Mouse (Mus musculus) midbrain, embryonic 15.5 days (tissue): ENCODE measurements around the gene Adgrg7. TPM values are rescaled to one million over a fixed set of nuclear protein-coding genes. Genes with fewer than 3 reads are reported as not detected.

Experiments
- ATAC-seq: fragments of 200-750 bp; cut with Nextera tagmentation; replicated peaks from 2 replicates; pipeline ENCODE4 v1.8.0; 2017; ENCODE audit warnings: moderate TSS enrichment
- H3K27ac ChIP-seq: fragments of 300-500 bp; sonication (generic); 2 replicates; pipeline ENCODE4 v1.5.1; 2015; ENCODE audit warnings: mild to moderate bottlenecking, inconsistent platforms
- H3K27me3 ChIP-seq: fragments of 300-500 bp; sonication (generic); replicated peaks from 2 replicates; pipeline ENCODE4 v1.6.1; 2015; ENCODE audit warnings: inconsistent platforms
- H3K36me3 ChIP-seq: fragments of 300-500 bp; sonication (generic); replicated peaks from 2 replicates; pipeline ENCODE4 v1.6.1; 2015; ENCODE audit warnings: inconsistent platforms
- H3K4me1 ChIP-seq: fragments of 300-500 bp; sonication (generic); 2 replicates; pipeline ENCODE4 v1.6.1; 2015; ENCODE audit warnings: inconsistent platforms
- H3K4me2 ChIP-seq: fragments of 300-500 bp; sonication (generic); 2 replicates; pipeline ENCODE4 v1.6.1; 2015; ENCODE audit warnings: inconsistent platforms, mild to moderate bottlenecking, moderate library complexity
- H3K4me3 ChIP-seq: fragments of 300-500 bp; sonication (generic); 2 replicates; pipeline ENCODE4 v1.5.1; 2015; ENCODE audit warnings: mild to moderate bottlenecking, inconsistent platforms
- H3K9ac ChIP-seq: fragments of 300-500 bp; sonication (generic); 2 replicates; pipeline ENCODE4 v1.6.1; 2015; ENCODE audit warnings: mild to moderate bottlenecking, inconsistent platforms
- H3K9me3 ChIP-seq: fragments of 300-500 bp; sonication (generic); 2 replicates; pipeline ENCODE4 v1.6.1; 2016; ENCODE audit warnings: inconsistent platforms
- WGBS: fragments of 180-500 bp; shearing (Covaris S2); methylation state at CpG from one replicate; pipeline ENCODE4 v1.1.7; 2015; ENCODE audit warnings: mixed read lengths; 5-methylcytosine and 5-hydroxymethylcytosine counted together
- polyA plus RNA-seq: library from polyadenylated mRNA; unstranded; fragments of >200 nt; fragmentation: Nextera tagmentation; extraction: Ambion mirVana; gene quantifications from 2 replicates; pipeline ENCODE4 v1.2.1, GENCODE M21; 2015

The Adgrg7 gene
- polyA plus RNA-seq = not detected in 2 replicates

- H3K4me3 ChIP-seq = no peak within 1 kb of the TSS
- no peaks in the 10 kb centered on the region for H3K27me3 ChIP-seq
- H3K9ac ChIP-seq = no peak within 1 kb of the TSS
Observed at GRCm38 (mm10) chr16:56795481-56796139, at the start of gene Adgrg7. Adgrg7 (minus strand) TSS chr16:56795855.

GRCm38 (mm10) chr16:56842988-56843387, 47.3 kb upstream of the Adgrg7 start:
- no peak for ATAC-seq
- Histone ChIP-seq H3K4me2 (no peak overlapping the region), H3K4me3 (no peak overlapping the region), H3K9ac (no peak overlapping the region), H3K27me3 (no peaks in the 10 kb centered on the region), H3K4me1 (no peaks in the 10 kb centered on the region), H3K9me3 (no peaks in the 10 kb centered on the region), H3K27ac (no peak overlapping the region), H3K36me3 (no peaks in the 10 kb centered on the region)
- WGBS = 89% methylated on average over 5 of the region's 5 CpGs

More at GRCm38 (mm10) chr16:56795481-56796139, at the start of gene Adgrg7:
- ATAC-seq = no peak
- H3K4me1 ChIP-seq = no peaks in the 10 kb centered on the region
- H3K4me2 ChIP-seq = no peak within 1 kb of the TSS
- H3K27ac ChIP-seq = no peak within 1 kb of the TSS
- no peaks in the 10 kb centered on the region for H3K36me3 ChIP-seq
- WGBS = 76% methylated on average over 8 of the region's 8 CpGs
- H3K9me3 ChIP-seq = no peaks in the 10 kb centered on the region

- Histone ChIP-seq H3K9ac (no peak overlapping the region), H3K27ac (no peak overlapping the region), H3K4me3 (no peak overlapping the region), H3K4me1 (no peaks in the 10 kb centered on the region), H3K27me3 (no peaks in the 10 kb centered on the region), H3K36me3 (no peaks in the 10 kb centered on the region), H3K9me3 (no peaks in the 10 kb centered on the region), H3K4me2 (no peak overlapping the region)
- ATAC-seq = no peak
- WGBS = 98% methylated on average over 1 of the region's 1 CpGs
Observed at GRCm38 (mm10) chr16:56833312-56833711, 37.7 kb upstream of the Adgrg7 start.

- Histone ChIP-seq H3K27me3 (no peaks in the 10 kb centered on the region), H3K4me2 (no peak overlapping the region), H3K9me3 (no peaks in the 10 kb centered on the region), H3K4me3 (no peak overlapping the region), H3K27ac (no peak overlapping the region), H3K36me3 (no peaks in the 10 kb centered on the region), H3K4me1 (no peaks in the 10 kb centered on the region), H3K9ac (no peak overlapping the region)
- WGBS = 86% methylated on average over 2 of the region's 2 CpGs
- ATAC-seq = no peak
Observed at GRCm38 (mm10) chr16:56831986-56832385, 36.3 kb upstream of the Adgrg7 start.

GRCm38 (mm10) chr16:56801370-56802109, 5.9 kb upstream of the Adgrg7 start:
- no peak overlapping the region for H3K4me2 ChIP-seq
- H3K27ac ChIP-seq = no peak overlapping the region
- no peak overlapping the region for H3K9ac ChIP-seq
- no peaks in the 10 kb centered on the region for H3K27me3 ChIP-seq
- WGBS = 86% methylated on average over 6 of the region's 6 CpGs
- no peaks in the 10 kb centered on the region for H3K9me3 ChIP-seq
- ATAC-seq = no peak
- H3K4me3 ChIP-seq = no peak overlapping the region
- no peaks in the 10 kb centered on the region for H3K36me3 ChIP-seq
- H3K4me1 ChIP-seq = no peaks in the 10 kb centered on the region

GRCm38 (mm10) chr16:56800946-56801345, 5.3 kb upstream of the Adgrg7 start:
- H3K36me3 ChIP-seq = no peaks in the 10 kb centered on the region
- no peak overlapping the region for H3K4me2 ChIP-seq
- no peak overlapping the region for H3K4me3 ChIP-seq
- H3K4me1 ChIP-seq = no peaks in the 10 kb centered on the region
- H3K9me3 ChIP-seq = no peaks in the 10 kb centered on the region
- whole genome bisulfite sequencing = 88% methylated on average over 7 of the region's 7 CpGs
- no peaks in the 10 kb centered on the region for H3K27me3 ChIP-seq
- no peak overlapping the region for H3K9ac ChIP-seq
- no peak overlapping the region for H3K27ac ChIP-seq
- no peak for ATAC-seq

GRCm38 (mm10) chr16:56800469-56800868, 4.8 kb upstream of the Adgrg7 start:
- H3K4me2 ChIP-seq = no peak overlapping the region
- H3K9ac ChIP-seq = no peak overlapping the region
- no peak overlapping the region for H3K27ac ChIP-seq
- H3K27me3 ChIP-seq = no peaks in the 10 kb centered on the region
- H3K36me3 ChIP-seq = no peaks in the 10 kb centered on the region
- 44% methylated on average over 2 of the region's 2 CpGs for WGBS
- no peak overlapping the region for H3K4me3 ChIP-seq
- no peaks in the 10 kb centered on the region for H3K9me3 ChIP-seq
- H3K4me1 ChIP-seq = no peaks in the 10 kb centered on the region
- no peak for ATAC-seq

GRCm38 (mm10) chr16:56799541-56800029, 3.9 kb upstream of the Adgrg7 start:
- no peaks in the 10 kb centered on the region for H3K27me3 ChIP-seq
- no peak for ATAC-seq
- no peaks in the 10 kb centered on the region for H3K9me3 ChIP-seq
- no peak overlapping the region for H3K4me2 ChIP-seq
- no peak overlapping the region for H3K4me3 ChIP-seq
- 89% methylated on average over 3 of the region's 3 CpGs for WGBS
- H3K36me3 ChIP-seq = no peaks in the 10 kb centered on the region
- no peaks in the 10 kb centered on the region for H3K4me1 ChIP-seq
- no peak overlapping the region for H3K27ac ChIP-seq
- no peak overlapping the region for H3K9ac ChIP-seq

- no peak for ATAC-seq
- Histone ChIP-seq H3K4me1 (no peaks in the 10 kb centered on the region), H3K36me3 (no peaks in the 10 kb centered on the region), H3K9ac (no peak overlapping the region), H3K4me2 (no peak overlapping the region), H3K27me3 (no peaks in the 10 kb centered on the region), H3K4me3 (no peak overlapping the region), H3K9me3 (no peaks in the 10 kb centered on the region), H3K27ac (no peak overlapping the region)
- WGBS = 81% methylated on average over 7 of the region's 7 CpGs
Observed at GRCm38 (mm10) chr16:56798873-56799272, 3.2 kb upstream of the Adgrg7 start.

GRCm38 (mm10) chr16:56794383-56795144, 1.1 kb downstream of the Adgrg7 start:
- Histone ChIP-seq H3K9me3 (no peaks in the 10 kb centered on the region), H3K9ac (no peak overlapping the region), H3K4me2 (no peak overlapping the region), H3K4me1 (no peaks in the 10 kb centered on the region), H3K4me3 (no peak overlapping the region), H3K36me3 (no peaks in the 10 kb centered on the region), H3K27me3 (no peaks in the 10 kb centered on the region), H3K27ac (no peak overlapping the region)
- 88% methylated on average over 7 of the region's 7 CpGs for WGBS
- ATAC-seq = no peak

GRCm38 (mm10) chr16:56793778-56794177, 1.9 kb downstream of the Adgrg7 start:
- ATAC-seq = no peak
- no peak overlapping the region for H3K4me3 ChIP-seq
- H3K4me2 ChIP-seq = no peak overlapping the region
- no peaks in the 10 kb centered on the region for H3K36me3 ChIP-seq
- 83% methylated on average over 1 of the region's 1 CpGs for WGBS
- H3K4me1 ChIP-seq = no peaks in the 10 kb centered on the region
- no peak overlapping the region for H3K9ac ChIP-seq
- H3K27ac ChIP-seq = no peak overlapping the region
- H3K27me3 ChIP-seq = no peaks in the 10 kb centered on the region
- H3K9me3 ChIP-seq = no peaks in the 10 kb centered on the region

GRCm38 (mm10) chr16:56785943-56786342, 9.7 kb downstream of the Adgrg7 start:
- Histone ChIP-seq H3K4me1 (no peaks in the 10 kb centered on the region), H3K27ac (no peak overlapping the region), H3K36me3 (no peaks in the 10 kb centered on the region), H3K27me3 (no peaks in the 10 kb centered on the region), H3K9ac (no peak overlapping the region), H3K9me3 (no peaks in the 10 kb centered on the region), H3K4me2 (no peak overlapping the region), H3K4me3 (no peak overlapping the region)
- WGBS = 86% methylated on average over 2 of the region's 2 CpGs
- ATAC-seq = no peak
